Mouse (Mus musculus) kidney, adult 18-20 months (tissue): ENCODE data around the gene Krt36.

Source experiments
- DNase-seq: peaks from one replicate; pipeline ENCODE4 v3.0.0; 2021

Krt36 gene

GRCm38 (mm10) chr11:100087861-100088260, 17.6 kb downstream of the Krt36 start, which contains the start of gene Krt32:
Gene Krt32 (minus strand): TSS chr11:100088226.
- no peak for DNase-seq

GRCm38 (mm10) chr11:100073873-100074272, 31.6 kb downstream of the Krt36 start:
- DNase-seq, result no peak

GRCm38 (mm10) chr11:100067293-100068036, 38.0 kb downstream of the Krt36 start:
- DNase-seq, result no peak

- DNase-seq, result no peak
Observed at GRCm38 (mm10) chr11:100066236-100067010, 39.0 kb downstream of the Krt36 start.

GRCm38 (mm10) chr11:100058875-100059274, 46.6 kb downstream of the Krt36 start:
- no peak for DNase-seq

GRCm38 (mm10) chr11:100055686-100056655, 49.5 kb downstream of the Krt36 start:
- DNase-seq, result no peak
